Mouse (Mus musculus) liver, embryonic 13.5 days (tissue): ENCODE results near the gene Tmem115. TPM values are rescaled to one million over a fixed set of nuclear protein-coding genes. Genes with fewer than 3 reads are reported as not detected.

Experiments
- ATAC-seq: fragments of 200-750 bp; cut with Nextera tagmentation; 2 replicates; pipeline ENCODE4 v1.8.0; 2017; ENCODE audit warnings: low read depth, mild to moderate bottlenecking, moderate number of reproducible peaks, moderate library complexity
- DNase-seq: peaks from one replicate; pipeline ENCODE4 v3.0.0; 2022
- H3K27ac ChIP-seq: fragments of 300-500 bp; sonication (generic); 2 replicates; pipeline ENCODE4 v1.5.1; 2015; ENCODE audit warnings: moderate library complexity, mild to moderate bottlenecking, inconsistent platforms
- H3K27me3 ChIP-seq: fragments of 300-500 bp; sonication (generic); 2 replicates; pipeline ENCODE4 v1.6.1; 2015; ENCODE audit warnings: mild to moderate bottlenecking, inconsistent platforms
- H3K36me3 ChIP-seq: fragments of 300-500 bp; sonication (generic); 2 replicates; pipeline ENCODE4 v1.6.1; 2015; ENCODE audit warnings: mild to moderate bottlenecking, inconsistent platforms
- H3K4me1 ChIP-seq: fragments of 300-500 bp; sonication (generic); replicated peaks from 2 replicates; pipeline ENCODE4 v1.6.1; 2015; ENCODE audit warnings: inconsistent platforms
- H3K4me2 ChIP-seq: fragments of 300-500 bp; sonication (generic); 2 replicates; pipeline ENCODE4 v1.6.1; 2015; ENCODE audit warnings: inconsistent platforms, mild to moderate bottlenecking, moderate library complexity
- H3K4me3 ChIP-seq: fragments of 300-500 bp; sonication (generic); replicated peaks from 2 replicates; pipeline ENCODE4 v1.5.1; 2015; ENCODE audit warnings: mild to moderate bottlenecking, inconsistent platforms
- H3K9ac ChIP-seq: fragments of 300-500 bp; sonication (generic); 2 replicates; pipeline ENCODE4 v1.6.1; 2015; ENCODE audit warnings: mild to moderate bottlenecking, inconsistent platforms
- H3K9me3 ChIP-seq: fragments of 300-500 bp; sonication (generic); replicated peaks from 2 replicates; pipeline ENCODE4 v1.6.1; 2016; ENCODE audit warnings: inconsistent platforms
- WGBS: fragments of 180-500 bp; shearing (Covaris S2); methylation state at CpG from one replicate; pipeline ENCODE4 v1.1.7; 2015; ENCODE audit not compliant: insufficient replicate concordance; 5-methylcytosine and 5-hydroxymethylcytosine counted together
- polyA plus RNA-seq: library from polyadenylated mRNA; unstranded; fragments of >200 nt; fragmentation: Nextera tagmentation; extraction: Ambion mirVana; gene quantifications from 2 replicates; pipeline ENCODE4 v1.2.1, GENCODE M21; 2015

The Tmem115 gene
- polyA plus RNA-seq, 1 experiment from 2014 or later, result 16.5 TPM

DNA sequence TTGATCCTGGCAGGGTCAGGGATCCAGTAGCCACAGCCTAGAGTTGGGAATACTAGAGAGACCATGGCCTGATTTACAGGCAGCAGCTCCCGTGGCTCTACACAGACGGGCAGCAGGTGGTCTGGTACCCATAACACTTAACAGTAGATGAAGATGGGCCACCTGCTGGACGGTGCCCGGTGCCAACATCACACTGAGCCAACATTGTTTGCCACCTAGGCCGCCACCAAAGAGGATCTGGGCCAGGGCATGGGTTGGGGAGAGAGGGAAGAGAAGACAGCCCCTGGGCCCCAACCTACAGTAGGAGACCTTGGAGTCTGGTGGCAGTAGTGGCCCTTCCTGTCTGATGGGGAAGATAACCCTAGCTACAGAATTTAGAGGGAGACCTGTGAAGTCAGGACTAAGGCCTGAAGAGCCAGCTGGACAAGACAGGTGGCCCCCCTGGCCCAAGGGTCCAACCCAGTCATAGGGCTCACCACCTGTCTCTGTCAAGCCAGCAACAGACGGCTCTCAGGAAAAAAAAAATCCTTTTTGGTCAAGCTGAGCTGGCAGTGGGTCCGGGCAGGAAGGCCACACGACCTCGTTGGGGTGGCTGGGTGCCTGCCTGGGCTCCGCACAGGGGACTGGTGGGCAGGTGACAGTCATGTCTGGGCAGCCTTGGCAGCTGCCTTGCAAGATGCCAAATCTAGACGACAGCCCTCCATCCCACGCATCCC is 31.5 kb upstream of the Tmem115 start:
- Histone ChIP-seq H3K27me3 (peaks cover 18% of the 10 kb centered on the region; the same call in 1 of the 2 replicates), H3K9ac (no peak overlapping the region), H3K4me2 (no peak overlapping the region), H3K4me3 (no peak overlapping the region), H3K27ac (no peak overlapping the region), H3K4me1 (peaks cover 7% of the 10 kb centered on the region), H3K9me3 (no peaks in the 10 kb centered on the region), H3K36me3 (no peaks in the 10 kb centered on the region)
- ATAC-seq, result no peak
- no peak for DNase-seq
- 64% methylated on average over 12 of the region's 12 CpGs for WGBS

DNA sequence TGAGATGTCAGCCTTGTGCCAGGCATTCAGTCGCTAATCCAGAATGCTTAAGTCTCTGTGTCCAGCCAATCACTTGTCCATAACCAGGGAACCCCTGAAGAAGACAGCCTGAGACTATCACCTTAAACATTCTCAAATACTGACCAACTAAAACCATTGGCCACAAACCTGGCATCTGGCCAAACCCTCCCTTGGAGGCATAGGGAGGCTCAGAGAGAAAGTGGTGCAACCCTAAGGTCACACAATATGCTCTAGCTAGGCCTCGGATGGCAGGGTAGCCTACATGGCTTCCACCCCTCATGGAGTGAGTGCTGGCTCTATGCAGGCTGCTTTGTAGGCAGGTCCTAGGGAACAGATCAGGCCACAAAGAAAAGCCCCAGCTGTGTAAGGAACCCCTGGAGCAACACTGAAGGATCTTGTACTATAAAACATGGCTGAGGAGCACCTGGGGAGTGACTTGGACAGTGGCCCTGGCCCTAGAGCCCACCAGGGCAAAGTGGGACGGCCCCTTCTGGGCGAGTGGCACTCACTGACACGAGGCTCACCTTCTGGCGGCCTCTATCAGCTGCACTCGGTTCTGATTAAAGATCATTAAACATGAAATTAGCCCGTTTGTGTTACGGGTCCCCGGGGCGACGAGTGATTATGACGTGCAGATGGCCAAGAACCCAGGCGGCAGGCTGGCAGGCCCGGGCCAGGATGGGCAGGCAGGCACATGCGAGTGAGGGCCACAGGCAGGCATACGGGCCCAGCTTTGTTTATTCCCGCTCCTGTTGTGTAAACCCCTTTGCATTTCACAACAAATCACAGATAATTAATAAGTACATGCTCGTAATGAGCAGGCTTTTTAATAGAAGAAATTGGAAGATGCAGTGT is 28.8 kb upstream of the Tmem115 start:
- ATAC-seq, result no peak

DNA sequence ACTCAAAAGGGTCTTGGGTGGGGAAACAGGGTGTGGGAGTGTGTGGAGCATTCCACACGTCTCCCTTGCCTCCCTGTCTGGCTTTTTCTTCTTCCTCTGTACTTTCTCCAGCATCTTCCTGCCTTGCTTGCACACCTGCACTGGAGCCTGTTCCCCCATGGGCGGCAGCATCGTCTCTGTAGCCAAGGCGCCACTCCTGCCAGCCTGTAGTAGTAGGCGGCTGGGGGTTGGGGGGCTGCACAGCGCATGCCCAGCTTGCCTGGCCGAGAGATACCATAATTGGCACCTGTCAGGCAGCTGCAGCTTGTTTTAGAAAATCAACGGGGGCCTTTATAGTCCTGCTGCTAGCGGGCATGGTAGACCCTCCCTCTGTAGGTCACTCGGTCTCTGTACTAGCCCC is 25.5 kb upstream of the Tmem115 start:
- H3K9ac ChIP-seq, result no peak overlapping the region
- H3K4me1 ChIP-seq, result no peaks in the 10 kb centered on the region
- H3K9me3 ChIP-seq, result no peaks in the 10 kb centered on the region
- H3K4me3 ChIP-seq, result no peak overlapping the region
- H3K27ac ChIP-seq, result no peak overlapping the region
- no peak for DNase-seq
- no peak overlapping the region for H3K4me2 ChIP-seq
- ATAC-seq, result no peak
- WGBS, result 52% methylated on average over 10 of the region's 10 CpGs
- H3K36me3 ChIP-seq, result no peaks in the 10 kb centered on the region
- peaks cover 28% of the 10 kb centered on the region for H3K27me3 ChIP-seq

More for the DNA sequence above, 28.8 kb upstream of the Tmem115 start:
- H3K9me3 ChIP-seq, result no peaks in the 10 kb centered on the region
- H3K36me3 ChIP-seq, result no peaks in the 10 kb centered on the region
- H3K9ac ChIP-seq, result no peak overlapping the region
- H3K27ac ChIP-seq, result no peak overlapping the region
- DNase-seq, result no peak
- 68% methylated on average over 19 of the region's 19 CpGs for WGBS
- no peaks in the 10 kb centered on the region for H3K4me1 ChIP-seq
- H3K4me2 ChIP-seq, result no peak overlapping the region
- no peak overlapping the region for H3K4me3 ChIP-seq
- H3K27me3 ChIP-seq, result peaks cover 26% of the 10 kb centered on the region

DNA sequence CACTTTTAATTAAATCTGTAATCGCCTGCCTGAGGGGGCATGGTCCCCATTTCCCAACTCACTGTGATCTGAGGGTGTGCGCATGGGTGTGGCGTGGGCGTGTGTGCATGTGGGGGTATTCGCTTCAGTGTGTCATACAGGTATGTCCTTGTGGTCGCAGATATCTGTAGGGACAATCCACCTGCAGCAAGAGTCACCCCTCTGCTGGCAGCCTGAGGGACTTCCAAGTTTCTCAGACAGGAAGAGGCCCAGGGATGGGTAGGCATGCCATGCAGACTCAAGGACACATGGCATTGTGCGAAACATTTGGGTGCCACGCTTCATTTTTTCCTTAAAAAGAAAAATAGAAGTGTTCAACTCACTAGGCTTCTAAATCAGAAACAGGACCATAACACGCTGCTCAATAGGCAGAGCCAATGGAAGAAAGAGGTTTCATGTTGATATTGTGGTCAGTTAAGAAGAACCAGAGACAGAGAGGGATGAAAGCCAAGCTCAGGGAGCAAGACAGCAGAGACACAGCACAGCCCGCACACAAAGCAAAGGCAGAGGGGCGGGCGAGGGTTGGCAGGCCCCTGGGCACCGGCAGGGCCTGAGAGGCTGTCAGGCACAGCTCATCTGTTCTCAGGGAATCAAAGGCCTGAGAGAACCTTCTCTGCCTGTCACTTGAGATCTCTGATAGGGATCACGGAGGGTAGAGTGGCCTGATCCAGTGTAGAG is 23.2 kb upstream of the Tmem115 start:
- H3K4me1 ChIP-seq, result no peaks in the 10 kb centered on the region
- H3K4me3 ChIP-seq, result no peak overlapping the region
- 69% methylated on average over 14 of the region's 14 CpGs for WGBS
- no peaks in the 10 kb centered on the region for H3K36me3 ChIP-seq
- no peak overlapping the region for H3K4me2 ChIP-seq
- DNase-seq, result no peak
- no peaks in the 10 kb centered on the region for H3K9me3 ChIP-seq
- no peak overlapping the region for H3K27ac ChIP-seq
- no peak for ATAC-seq
- no peak overlapping the region for H3K9ac ChIP-seq
- peaks cover 29% of the 10 kb centered on the region for H3K27me3 ChIP-seq

DNA sequence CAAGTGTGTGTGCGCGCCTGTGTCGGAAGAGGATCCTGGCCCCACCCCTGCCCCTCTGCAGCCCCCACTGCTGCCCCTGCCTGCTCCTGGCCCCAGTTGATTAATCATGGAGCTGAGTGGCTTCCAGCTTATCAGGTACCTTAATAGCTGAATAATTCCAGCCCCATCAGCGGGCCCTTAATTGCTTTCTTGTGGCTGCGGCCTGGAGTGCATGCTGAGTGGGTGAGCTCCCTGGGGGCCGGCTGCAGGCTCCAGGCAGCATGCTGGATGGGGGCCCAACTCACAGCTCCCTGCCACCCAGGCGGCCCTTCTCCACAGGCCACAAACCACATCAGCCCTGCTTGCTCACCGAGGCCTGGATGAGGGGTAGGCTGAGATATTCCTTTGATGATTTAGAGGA is 22.3 kb upstream of the Tmem115 start:
- Histone ChIP-seq H3K4me1 (no peaks in the 10 kb centered on the region), H3K27ac (no peak overlapping the region), H3K27me3 (peaks cover 29% of the 10 kb centered on the region), H3K9me3 (no peaks in the 10 kb centered on the region), H3K4me3 (no peak overlapping the region), H3K9ac (no peak overlapping the region), H3K4me2 (no peak overlapping the region), H3K36me3 (no peaks in the 10 kb centered on the region)
- DNase-seq (no peak), ATAC-seq (no peak)
- WGBS, result 71% methylated on average over 8 of the region's 8 CpGs

DNA sequence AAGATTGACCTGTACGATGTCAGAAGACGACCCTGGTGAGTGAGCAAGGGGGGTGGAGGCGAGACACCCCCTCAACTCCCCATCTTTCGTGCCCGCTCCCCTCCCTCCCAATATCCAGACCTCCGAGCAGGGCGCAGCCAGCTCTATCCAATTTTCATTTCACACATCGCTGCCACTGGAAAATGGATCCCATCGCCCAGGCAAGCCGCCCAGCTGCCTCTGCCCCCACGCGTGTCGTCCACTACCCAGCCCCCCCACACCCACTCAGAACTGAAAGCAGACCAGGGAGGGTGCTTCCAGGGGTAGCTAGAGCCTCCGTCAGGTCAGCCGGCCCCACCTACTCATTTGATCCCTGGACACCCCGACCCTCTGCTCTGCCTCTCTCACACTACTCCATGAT is 21.4 kb upstream of the Tmem115 start:
- no peak overlapping the region for H3K4me2 ChIP-seq
- ATAC-seq, result no peak

DNA sequence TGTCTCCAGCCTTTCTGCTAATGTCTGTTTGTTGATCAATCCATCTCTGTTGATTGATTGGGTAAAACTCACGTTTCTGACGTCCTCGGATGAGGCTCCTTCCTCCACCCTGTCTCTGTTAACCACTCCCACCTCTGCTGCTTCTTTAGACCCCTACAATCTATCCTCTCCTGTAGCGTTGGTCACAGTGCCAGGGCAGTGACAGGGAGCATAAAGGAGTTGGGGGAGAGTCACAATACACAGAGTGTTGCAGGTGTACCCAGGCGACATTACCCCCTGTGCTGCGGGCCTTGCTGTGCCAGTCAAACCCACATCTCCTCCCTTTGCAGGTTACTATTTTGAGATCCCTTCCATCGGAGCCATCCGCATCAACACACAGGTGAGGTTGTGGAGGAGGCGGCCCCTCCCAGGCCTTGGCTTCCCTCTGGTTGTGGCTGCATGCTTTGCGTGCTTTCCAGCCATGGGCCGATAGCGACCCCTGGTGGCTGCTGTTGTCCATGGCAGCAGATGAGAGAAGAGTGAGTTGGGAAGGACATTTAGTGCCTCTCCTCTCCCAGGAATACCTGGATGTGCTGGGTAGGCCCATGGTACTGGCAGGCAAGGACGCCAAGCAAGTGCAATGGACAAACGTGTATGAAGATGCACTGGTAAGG is 19.3 kb upstream of the Tmem115 start:
- ATAC-seq (peak; percentile 26; the same call in 1 of the 2 replicates), DNase-seq (peak; percentile 54)
- H3K4me3 ChIP-seq, result no peak overlapping the region
- H3K27me3 ChIP-seq, result peaks cover 17% of the 10 kb centered on the region
- no peak overlapping the region for H3K27ac ChIP-seq
- no peak overlapping the region for H3K9ac ChIP-seq
- 20% methylated on average over 14 of the region's 14 CpGs for WGBS
- H3K36me3 ChIP-seq, result no peaks in the 10 kb centered on the region
- H3K4me1 ChIP-seq, result no peaks in the 10 kb centered on the region
- no peak overlapping the region for H3K4me2 ChIP-seq
- no peaks in the 10 kb centered on the region for H3K9me3 ChIP-seq

More for the DNA sequence above, 21.4 kb upstream of the Tmem115 start:
- H3K4me1 ChIP-seq, result no peaks in the 10 kb centered on the region
- H3K27me3 ChIP-seq, result peaks cover 26% of the 10 kb centered on the region
- no peaks in the 10 kb centered on the region for H3K9me3 ChIP-seq
- H3K4me3 ChIP-seq, result no peak overlapping the region
- H3K9ac ChIP-seq, result no peak overlapping the region
- no peak for DNase-seq
- WGBS, result 77% methylated on average over 16 of the region's 16 CpGs
- no peaks in the 10 kb centered on the region for H3K36me3 ChIP-seq
- no peak overlapping the region for H3K27ac ChIP-seq

DNA sequence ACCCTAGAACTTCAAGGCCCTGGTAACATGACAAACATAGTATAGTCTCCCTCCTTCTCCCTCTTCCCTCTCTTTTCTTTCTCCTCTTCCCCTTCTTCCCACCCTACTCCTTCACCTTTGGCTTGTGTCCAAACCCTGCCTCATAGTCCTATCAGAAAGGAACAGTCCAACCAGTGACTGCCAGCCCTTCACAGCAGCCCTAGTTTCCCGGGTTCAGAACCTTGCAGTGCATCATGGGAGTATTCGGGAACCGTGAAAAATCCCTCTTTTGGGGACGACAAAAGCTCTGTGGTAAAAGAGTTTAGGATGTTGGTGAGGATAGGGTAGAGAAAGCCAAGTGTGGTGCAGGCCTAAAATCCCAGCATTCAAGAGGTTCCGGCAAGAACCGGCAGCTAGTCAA is 13.4 kb upstream of the Tmem115 start:
- Histone ChIP-seq H3K9me3 (no peaks in the 10 kb centered on the region), H3K4me2 (no peak overlapping the region), H3K27me3 (peaks cover 38% of the 10 kb centered on the region), H3K4me1 (peaks cover 18% of the 10 kb centered on the region), H3K36me3 (no peaks in the 10 kb centered on the region), H3K27ac (no peak overlapping the region), H3K4me3 (no peak overlapping the region), H3K9ac (no peak overlapping the region)
- 64% methylated on average over 6 of the region's 6 CpGs for WGBS
- DNase-seq (no peak), ATAC-seq (no peak)

DNA sequence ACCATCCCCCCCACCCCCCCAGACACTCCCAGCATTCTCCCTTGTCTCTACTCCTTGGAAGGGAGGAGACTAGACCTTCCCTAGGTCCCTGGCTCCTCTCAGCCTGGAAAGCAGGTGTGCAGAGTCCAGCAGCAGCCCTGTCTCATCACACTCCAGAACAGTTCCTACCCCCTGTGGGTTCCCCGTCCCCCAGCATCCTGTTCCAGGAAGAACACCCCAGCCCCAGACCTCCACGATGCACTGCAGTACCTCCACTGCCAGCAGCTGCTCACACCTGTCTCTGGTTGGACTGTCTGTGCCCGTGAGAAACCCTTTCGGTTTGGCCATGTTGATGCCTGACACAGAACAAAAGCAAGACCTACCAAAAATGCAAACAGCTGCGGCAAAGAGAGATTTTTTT is 12.6 kb upstream of the Tmem115 start:
- 48% methylated on average over 5 of the region's 5 CpGs for WGBS
- Histone ChIP-seq H3K4me1 (peaks cover 20% of the 10 kb centered on the region), H3K4me2 (no peak overlapping the region; the same call in 1 of the 2 replicates), H3K27me3 (peaks cover 46% of the 10 kb centered on the region), H3K4me3 (no peak overlapping the region), H3K27ac (no peak overlapping the region), H3K36me3 (no peaks in the 10 kb centered on the region), H3K9ac (no peak overlapping the region), H3K9me3 (no peaks in the 10 kb centered on the region)
- DNase-seq (no peak), ATAC-seq (no peak)

DNA sequence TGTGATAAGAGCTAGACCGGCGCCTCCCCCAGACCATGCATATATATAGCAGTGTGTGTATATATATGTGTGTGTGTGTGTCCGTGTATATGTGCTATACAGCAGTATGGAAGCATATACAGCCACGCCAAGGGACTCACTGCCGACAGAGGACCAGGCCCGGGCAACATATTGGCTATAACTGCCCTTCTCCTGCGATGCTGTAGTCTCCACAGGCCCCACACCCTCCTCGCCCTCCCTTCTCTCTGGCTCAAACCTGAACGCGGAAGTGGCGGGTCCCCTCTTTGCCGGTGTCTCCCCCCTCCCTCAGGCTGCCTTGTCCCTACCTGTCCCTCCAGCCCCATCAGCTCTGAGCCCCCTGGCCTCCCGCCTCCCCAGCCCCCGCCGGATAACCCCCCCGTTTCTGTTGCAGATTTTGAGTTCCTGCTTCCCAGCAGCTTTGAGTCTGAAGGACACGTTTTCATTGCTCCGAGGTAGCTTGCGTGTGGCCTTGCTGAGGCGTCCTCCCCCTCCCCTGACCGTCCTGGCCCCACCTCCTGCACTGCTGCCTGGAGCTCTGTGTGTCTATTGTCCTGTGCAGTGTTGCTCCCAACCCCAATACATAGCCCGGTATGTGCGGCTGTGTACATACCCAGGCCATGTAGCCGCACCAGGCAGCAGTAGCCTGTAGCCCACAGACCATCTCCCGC is 11.9 kb upstream of the Tmem115 start:
- ATAC-seq (no peak), DNase-seq (no peak)
- Histone ChIP-seq H3K27ac (no peak overlapping the region), H3K9me3 (no peaks in the 10 kb centered on the region), H3K27me3 (peaks cover 48% of the 10 kb centered on the region), H3K4me3 (no peak overlapping the region), H3K36me3 (no peaks in the 10 kb centered on the region), H3K4me2 (peak overlapping the region; percentile 46), H3K9ac (no peak overlapping the region), H3K4me1 (peaks cover 26% of the 10 kb centered on the region)
- 19% methylated on average over 25 of the region's 25 CpGs for whole genome bisulfite sequencing
